Mouse (Mus musculus): Measurements from ENCODE around the gene Inf2.

Inf2 gene

GRCm38 (mm10) chr12:112627097-112627881, 38.7 kb downstream of the Inf2 start:
- DNase-seq (ENCODE audit: low spot score) = no peak

DNA sequence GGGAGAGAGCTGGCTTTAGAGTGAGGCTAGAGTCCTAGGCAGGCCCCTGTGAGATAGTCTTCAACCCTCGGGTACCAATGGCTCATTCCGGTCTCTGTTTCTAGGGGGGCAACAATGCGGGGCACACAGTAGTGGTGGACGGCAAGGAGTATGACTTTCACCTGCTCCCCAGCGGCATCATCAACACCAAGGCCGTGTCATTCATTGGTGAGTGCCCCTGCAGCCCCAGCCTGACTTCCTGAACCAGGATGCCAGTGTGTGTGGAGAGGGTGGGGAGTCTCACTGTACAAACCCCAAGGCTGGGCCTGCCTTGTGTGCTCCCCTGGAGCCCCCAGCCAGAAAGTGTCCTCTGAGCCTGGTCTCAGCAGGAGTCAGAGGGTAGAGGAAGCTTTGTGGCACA, 39.6 kb downstream of the Inf2 start:
- DNase-seq (ENCODE audit: low spot score) = no peak

DNA sequence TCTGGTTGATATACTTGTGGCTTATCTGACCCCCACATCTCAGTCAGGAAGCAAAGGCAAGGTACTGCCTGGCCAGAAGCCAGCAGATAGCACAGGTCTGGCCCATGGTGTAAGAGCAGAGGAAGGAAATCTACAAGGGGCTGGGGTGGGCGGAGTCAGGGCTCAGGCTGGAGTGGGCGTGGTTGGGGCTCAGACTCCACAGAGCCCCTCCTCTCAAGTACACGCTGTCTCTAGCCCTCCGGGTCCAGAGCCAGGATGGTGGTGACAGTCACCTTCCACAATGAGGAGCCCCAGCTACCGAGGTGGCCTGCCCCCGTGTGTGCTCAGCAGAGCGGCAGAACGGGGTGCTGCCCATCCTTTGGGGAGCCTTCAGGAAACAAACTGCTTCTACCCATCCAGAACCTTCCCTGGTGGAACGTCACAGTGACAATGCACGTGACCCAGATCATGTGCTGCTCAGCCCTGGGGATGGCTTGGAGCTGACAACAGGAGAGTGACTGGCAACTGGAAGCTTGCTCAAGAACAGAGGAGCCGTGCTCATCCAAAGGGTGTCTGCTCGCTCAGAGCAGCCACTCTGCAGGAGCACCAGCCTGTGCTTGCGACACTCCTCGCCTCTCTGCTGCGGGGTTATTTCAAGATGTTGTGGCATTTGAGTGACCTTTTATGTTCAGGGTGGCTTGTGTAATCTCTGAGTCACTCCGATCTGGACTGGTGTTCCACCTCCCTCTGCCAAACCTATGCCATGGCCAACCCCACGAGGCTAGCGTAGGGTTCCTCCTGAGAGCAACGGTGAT, 40.5 kb downstream of the Inf2 start:
- peak; percentile 46 for DNase-seq (ENCODE audit: low spot score)

DNA sequence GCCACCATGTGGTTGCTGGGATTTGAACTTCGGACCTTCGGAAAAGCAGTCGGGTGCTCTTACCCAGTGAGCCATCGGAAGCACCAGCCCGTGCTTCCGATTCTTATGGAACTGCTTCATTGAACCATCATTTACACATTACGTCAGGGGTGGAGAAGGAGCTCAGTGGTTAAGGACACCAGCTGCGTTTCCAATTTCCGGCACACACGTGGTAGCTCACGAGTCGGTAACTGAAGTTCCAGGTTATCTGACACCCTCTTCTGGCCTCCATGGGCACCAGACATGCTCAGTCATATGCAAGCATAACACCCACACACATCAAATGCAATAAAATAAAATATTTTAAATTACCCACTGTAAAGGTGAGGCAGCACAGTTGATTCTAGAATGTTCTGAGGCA, 41.4 kb downstream of the Inf2 start:
- DNase-seq (ENCODE audit: low spot score) = no peak

DNA sequence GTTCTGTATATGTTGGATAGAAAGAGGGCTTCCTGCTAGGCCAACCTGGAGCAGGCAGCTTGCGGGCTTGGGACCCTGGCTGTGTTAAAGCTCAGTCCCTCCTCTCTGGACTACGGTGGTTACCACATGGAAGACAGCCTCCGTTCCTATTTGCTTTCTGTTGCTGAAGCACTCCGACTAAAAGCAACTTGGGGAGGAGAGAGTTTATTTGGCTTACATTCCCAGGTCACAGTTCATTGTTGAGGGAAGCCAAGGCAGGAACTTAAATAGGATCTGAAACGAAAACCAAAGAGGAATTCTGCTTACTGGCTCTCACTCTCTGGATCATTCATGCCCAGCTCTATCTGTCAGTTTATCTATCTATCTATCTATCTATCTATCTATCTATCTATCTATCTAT, 42.2 kb downstream of the Inf2 start:
- no peak for DNase-seq (ENCODE audit: low spot score)

DNA sequence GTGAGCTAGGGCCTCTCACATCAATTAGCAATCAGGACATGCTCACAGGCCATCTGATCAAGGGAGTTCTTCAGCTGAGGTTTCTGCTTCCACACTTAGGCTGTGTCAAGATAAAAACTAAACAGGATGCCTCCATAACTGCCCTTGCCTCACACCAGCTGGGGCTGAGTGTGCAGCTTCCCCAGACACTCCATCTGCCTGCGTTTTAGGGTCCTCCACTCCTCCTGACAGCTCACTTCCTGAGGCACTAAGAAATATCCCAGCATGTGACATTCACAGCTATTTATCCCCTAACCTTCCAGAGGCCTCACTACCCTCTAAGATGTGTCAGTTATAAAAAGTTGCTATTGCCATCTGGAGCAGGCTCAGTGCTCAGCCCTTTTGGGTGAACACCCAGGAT, 42.9 kb downstream of the Inf2 start:
- no peak for DNase-seq (ENCODE audit: low spot score)

- DNase-seq (ENCODE audit: low spot score) = no peak
Observed at GRCm38 (mm10) chr12:112632084-112632777, 43.6 kb downstream of the Inf2 start.

GRCm38 (mm10) chr12:112632907-112633306, 44.3 kb downstream of the Inf2 start:
- no peak for DNase-seq (ENCODE audit: low spot score)

GRCm38 (mm10) chr12:112633686-112634085, 45.1 kb downstream of the Inf2 start:
- DNase-seq (ENCODE audit: low spot score) = no peak

DNA sequence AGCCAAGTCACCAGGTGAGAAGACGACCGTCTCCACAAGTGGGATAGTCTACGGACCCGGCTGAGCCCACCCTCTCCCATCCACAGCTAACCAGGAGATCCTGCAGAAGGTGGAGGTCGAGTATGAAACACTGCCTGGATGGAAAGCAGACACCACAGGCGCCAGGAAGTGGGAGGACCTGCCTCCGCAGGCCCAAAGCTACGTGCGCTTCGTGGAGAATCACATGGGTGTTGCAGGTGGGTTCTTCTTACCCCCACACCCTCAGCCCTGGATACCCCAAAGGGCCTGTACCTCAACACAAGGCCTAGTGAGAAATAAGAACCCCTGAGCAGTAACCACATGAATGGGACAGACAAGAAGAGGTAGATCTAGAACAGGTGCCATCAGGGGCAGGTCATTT, 50.9 kb downstream of the Inf2 start:
- no peak for DNase-seq (ENCODE audit: low spot score)

GRCm38 (mm10) chr12:112643126-112643525, 54.5 kb downstream of the Inf2 start:
- no peak for DNase-seq (ENCODE audit: low spot score)

GRCm38 (mm10) chr12:112644180-112644854, 55.7 kb downstream of the Inf2 start, which contains the start of gene Siva1:
Gene Siva1, plus strand, starts transcription at chr12:112644679.
- peak; percentile 95 for DNase-seq (ENCODE audit: low spot score)

DNA sequence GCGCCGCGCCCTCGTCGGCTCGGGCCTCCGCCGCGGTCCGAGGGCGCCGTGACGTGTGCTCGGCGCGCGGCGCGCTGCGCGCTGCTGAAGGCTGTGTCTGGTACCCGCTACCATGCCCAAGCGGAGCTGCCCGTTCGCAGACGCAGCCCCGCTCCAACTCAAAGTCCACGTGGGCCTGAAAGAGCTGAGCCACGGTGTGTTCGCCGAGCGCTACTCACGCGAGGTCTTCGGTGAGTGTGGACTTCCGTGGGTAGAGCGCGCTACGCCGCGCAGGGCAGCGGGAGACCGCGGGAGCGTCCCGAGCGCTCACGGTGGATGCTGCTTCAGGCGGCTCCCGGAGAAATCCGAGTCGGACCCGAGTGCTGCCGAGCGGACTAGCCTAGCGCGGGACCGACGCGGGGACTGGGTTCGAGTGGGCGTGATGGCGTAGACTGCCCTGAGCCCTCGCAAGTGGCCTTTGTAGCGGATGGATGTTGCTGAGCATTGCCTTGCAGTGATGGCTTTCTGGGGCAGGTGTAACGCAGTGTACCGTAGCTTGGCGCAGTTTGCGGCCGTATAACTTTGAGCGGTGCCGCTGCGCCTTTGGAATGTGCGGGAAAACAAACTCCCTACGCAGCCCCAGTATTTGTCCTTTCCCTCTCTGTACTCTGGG, 56.4 kb downstream of the Inf2 start:
- DNase-seq (ENCODE audit: low spot score) = no peak

DNA sequence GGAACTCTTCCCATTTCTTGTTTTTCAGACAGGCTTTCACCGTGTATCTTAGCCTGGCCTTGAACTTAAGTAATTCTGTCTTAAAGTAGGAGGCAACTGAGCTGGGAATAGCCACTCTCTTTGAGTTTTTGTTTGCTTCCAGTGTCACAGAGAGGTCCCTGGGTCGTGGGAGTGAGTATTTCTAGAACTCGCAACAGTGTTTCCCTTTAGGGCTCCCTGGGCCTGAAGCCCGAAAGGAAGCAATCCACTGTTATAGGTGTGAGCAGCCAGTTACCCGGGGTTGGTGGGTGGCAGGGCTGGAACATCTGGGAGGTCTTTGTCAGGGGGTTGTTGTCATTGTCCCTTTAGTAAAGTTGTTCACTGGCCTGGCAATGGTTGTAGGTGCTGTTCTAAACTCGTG, 57.6 kb downstream of the Inf2 start:
- no peak for DNase-seq (ENCODE audit: low spot score)

- no peak for DNase-seq (ENCODE audit: low spot score)
Observed at GRCm38 (mm10) chr12:112648081-112648480, 59.5 kb downstream of the Inf2 start.

- DNase-seq (ENCODE audit: low spot score) = no peak
Observed at GRCm38 (mm10) chr12:112651778-112652439, 63.3 kb downstream of the Inf2 start.

- peak; percentile 74 for DNase-seq (ENCODE audit: low spot score)
Observed at GRCm38 (mm10) chr12:112653157-112653824, 64.7 kb downstream of the Inf2 start.

GRCm38 (mm10) chr12:112654076-112654475, 65.5 kb downstream of the Inf2 start:
- no peak for DNase-seq (ENCODE audit: low spot score)

GRCm38 (mm10) chr12:112658619-112659018, 70.0 kb downstream of the Inf2 start:
- DNase-seq (ENCODE audit: low spot score) = no peak

- peak; percentile 74 for DNase-seq (ENCODE audit: low spot score)
Observed at GRCm38 (mm10) chr12:112659109-112659508, 70.5 kb downstream of the Inf2 start.

Data from urinary bladder, postnatal 25 days (tissue).